Mouse (Mus musculus) ES-Bruce4 (cell line): ENCODE data around the gene E130308A19Rik.

Experiments
- CTCF ChIP-seq: IDR thresholded peaks from one replicate; pipeline ENCODE4 v1.8.1; 2011; ENCODE audit warnings: low read depth, low read length
- EP300 ChIP-seq: IDR thresholded peaks from 2 replicates; pipeline ENCODE4 v1.6.1; 2011; ENCODE audit warnings: low read depth, low read length; ENCODE audit not compliant: insufficient read depth
- POLR2A ChIP-seq: IDR thresholded peaks from one replicate; pipeline ENCODE4 v1.8.1; 2011; ENCODE audit warnings: low read length; ENCODE audit not compliant: insufficient read depth

- TF ChIP-seq EP300 (no peak), CTCF (no peak), POLR2A (no peak)
Observed at GRCm38 (mm10) chr4:59783685-59784279, 157.8 kb downstream of the E130308A19Rik start.
